Mouse (Mus musculus) heart, postnatal 0 days (tissue): ENCODE results near the gene Sost.

ENCODE experiments used
- CTCF ChIP-seq: IDR thresholded peaks from 2 replicates; pipeline ENCODE4 v1.5.1; 2016; ENCODE audit warnings: antibody characterized with exemption, control low read depth, low read depth
- EP300 ChIP-seq: IDR thresholded peaks from 2 replicates; pipeline ENCODE4 v1.6.1; 2016; ENCODE audit warnings: antibody characterized with exemption, low read depth

- no peak for TF ChIP-seq CTCF
- no peak for TF ChIP-seq EP300
Measured at GRCm38 (mm10) chr11:101979140-101979539, 12.3 kb upstream of the Sost start.
